Mouse (Mus musculus): Measurements from ENCODE around the gene C1qtnf3.

DNA sequence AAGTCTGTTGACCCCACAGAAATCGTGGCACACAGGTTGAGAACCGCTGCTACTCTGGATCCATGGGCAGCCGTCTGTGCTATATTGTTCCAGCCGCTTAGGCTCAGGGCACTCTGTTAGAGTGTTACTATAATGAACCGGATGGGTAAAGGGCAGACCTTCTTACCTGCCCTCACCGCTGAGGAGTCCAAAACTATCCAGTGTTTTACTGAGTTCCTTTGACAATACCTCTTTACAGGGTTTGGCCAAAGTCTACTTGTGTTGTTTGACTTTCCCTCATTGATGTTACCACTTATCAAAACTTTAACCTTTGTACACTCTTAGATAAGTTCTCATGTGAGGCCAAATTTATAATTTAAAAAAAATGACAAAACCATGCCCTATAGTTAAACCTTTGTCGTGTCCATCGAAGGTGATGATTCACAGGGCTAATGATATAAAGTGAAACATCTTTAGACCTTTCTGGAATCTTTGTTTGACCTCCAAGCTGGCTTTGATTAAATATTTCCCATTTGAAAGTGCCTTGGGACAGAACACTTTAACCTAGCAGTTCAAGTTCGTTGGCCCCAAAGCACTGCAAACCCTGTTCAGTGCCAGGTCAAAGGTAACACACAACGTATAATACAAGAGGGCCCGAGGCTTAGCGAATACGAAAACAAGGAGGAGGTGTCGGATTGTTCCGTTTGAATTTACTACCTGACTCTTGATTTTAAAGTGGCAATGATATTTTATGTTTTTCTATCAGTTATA is 7.3 kb downstream of the C1qtnf3 start:
- no peak for TF ChIP-seq POLR2A (IDR thresholded peaks at IDR 0.05; ENCODE audit: low read depth, low read length)
- no peak for TF ChIP-seq CTCF (conservative IDR thresholded peaks at IDR 0.05; ENCODE audit: insufficient read depth, insufficient read length, low read depth, low read length)

All from kidney, adult 2 months (tissue).